Mouse (Mus musculus) central nervous system, embryonic 11.5 days (tissue): ENCODE results near the gene Vmn2r77. TPM values are rescaled to one million over a fixed set of nuclear protein-coding genes. Genes with fewer than 3 reads are reported as not detected.

ENCODE experiments used
- polyA plus RNA-seq: library from polyadenylated mRNA; depleted of rRNA; stranded (reverse); fragments of >200 nt; gene quantifications from 2 replicates; pipeline ENCODE4 v1.2.3, GENCODE M21; 2012; rRNA removed

The Vmn2r77 gene
- not detected in 2 replicates for polyA plus RNA-seq

DNA sequence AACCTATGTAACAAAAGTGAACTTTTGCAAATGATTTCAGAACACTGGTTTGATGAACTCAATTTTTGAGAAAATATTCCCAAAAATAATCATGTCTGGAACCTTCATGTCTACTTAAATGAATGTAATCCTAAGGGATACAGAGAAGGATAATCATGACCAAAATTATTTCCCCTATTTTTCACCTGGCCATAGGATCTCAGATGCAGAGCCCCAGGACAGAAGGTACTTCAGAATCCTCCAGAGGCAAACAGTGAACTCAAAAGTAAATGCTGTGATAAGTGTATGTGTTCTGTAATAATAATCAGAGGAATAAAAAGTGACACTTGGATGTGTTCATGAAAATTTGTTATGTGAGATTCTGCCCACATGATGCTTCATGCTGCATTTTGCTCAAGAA, at the start of gene Vmn2r77:
TSS of gene Vmn2r77 (plus strand) at position 301 of the 400 bp plus-strand sequence.

DNA sequence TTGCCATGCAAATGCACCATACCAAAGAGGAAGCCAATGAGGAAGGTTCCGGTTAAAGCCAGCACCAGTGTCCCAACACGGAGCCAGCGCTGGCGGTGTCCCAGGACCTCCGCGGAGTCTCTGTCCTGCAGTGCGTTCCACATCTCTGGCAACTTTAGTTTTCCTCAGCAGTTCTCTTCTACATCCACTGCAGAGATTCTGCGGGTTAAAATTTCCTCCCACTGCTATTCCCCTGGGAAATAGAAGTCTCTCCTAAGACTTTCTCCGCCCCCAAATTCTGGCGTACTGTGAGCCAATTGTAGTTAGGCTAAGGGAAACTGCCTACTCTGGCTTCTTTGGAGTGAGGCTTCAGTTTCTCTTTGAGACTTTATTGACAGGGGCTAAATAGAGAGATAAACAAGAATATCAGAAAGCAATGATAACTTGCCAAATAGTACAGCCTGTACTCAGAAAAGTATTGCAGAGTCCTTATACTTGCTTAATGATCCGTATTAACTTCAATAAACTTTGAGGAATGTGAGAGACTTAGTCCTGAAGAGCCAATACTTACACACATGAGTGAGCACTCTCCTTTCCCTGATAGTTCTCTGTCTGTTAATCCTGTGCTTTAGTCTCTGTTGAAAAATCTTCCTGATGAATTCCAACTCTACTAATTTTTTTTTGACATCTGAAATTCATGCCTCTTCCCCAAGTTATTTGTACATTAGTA, 19.1 kb upstream of the Vmn2r77 start, which contains the start of gene Folh1:
TSS of gene Folh1 (minus strand) at position 327 of the 709 bp plus-strand sequence.

Other genes starting within 250 kb of the Vmn2r77 start
- gene Olfr295, start 211.2 kb upstream of the Vmn2r77 start, polyA plus RNA-seq = not detected in 2 replicates
- not detected in 2 replicates for gene Olfr294, start 178.4 kb upstream of the Vmn2r77 start, polyA plus RNA-seq
- gene Olfr293, start 146.0 kb upstream of the Vmn2r77 start, polyA plus RNA-seq = not detected in 2 replicates
- not detected in 2 replicates for gene Olfr292, start 106.7 kb upstream of the Vmn2r77 start, polyA plus RNA-seq
- gene Folh1, start 19.1 kb upstream of the Vmn2r77 start, polyA plus RNA-seq = 0.02 and 0.06 TPM in 2 replicates
- gene Vmn2r78, start 120.1 kb downstream of the Vmn2r77 start, polyA plus RNA-seq = not detected in 2 replicates
- gene Vmn2r79, start 201.1 kb downstream of the Vmn2r77 start, polyA plus RNA-seq = not detected in 2 replicates